Mouse (Mus musculus): ENCODE data around the gene Tsga10ip. TPM values are rescaled to one million over a fixed set of nuclear protein-coding genes. Genes with fewer than 3 reads are reported as not detected.

Gene Tsga10ip
- polyA plus RNA-seq, 1 experiment from 2014 or later = 0.44 TPM

- Histone ChIP-seq H3K36me3 (ENCODE audit: control insufficient read depth, insufficient read depth, low read length) (peaks cover 3% of the 10 kb centered on the region), H3K9ac (ENCODE audit: low read length) (peak overlapping the region; percentile 93), H3K4me3 (ENCODE audit: low read depth, low read length) (peak overlapping the region; percentile 87), H3K27ac (replicated peaks) (peak overlapping the region; percentile 86), H3K9me3 (ENCODE audit: control insufficient read depth, low read length) (no peaks in the 10 kb centered on the region), H3K27me3 (ENCODE audit: control insufficient read depth, insufficient read depth, low read length) (no peaks in the 10 kb centered on the region), H3K4me1 (replicated peaks; ENCODE audit: control insufficient read depth, insufficient read depth) (peaks cover 10% of the 10 kb centered on the region), H3K4me2 (replicated peaks; ENCODE audit: low read depth) (peak overlapping the region; percentile 73)
- TF ChIP-seq CTCF (IDR thresholded peaks at IDR 0.05; ENCODE audit: low read depth) (no peak), EP300 (optimal IDR thresholded peaks at IDR 0.05) (no peak)
- DNase-seq (ENCODE audit: low spot score) (peak; percentile 25), ATAC-seq (ENCODE audit: low FRiP score, low TSS enrichment) (no peak)
- 80% methylated on average over 18 of the region's 18 CpGs for WGBS
These were observed 23.7 kb upstream of the Tsga10ip start for GRCm38 (mm10) chr19:5425906-5426565.

- Histone ChIP-seq H3K27me3 (ENCODE audit: control insufficient read depth, insufficient read depth, low read length) (no peaks in the 10 kb centered on the region), H3K4me1 (replicated peaks; ENCODE audit: control insufficient read depth, insufficient read depth) (peaks cover 10% of the 10 kb centered on the region), H3K4me2 (replicated peaks; ENCODE audit: low read depth) (peak within 1 kb of the TSS; percentile 76), H3K9ac (ENCODE audit: low read length) (peak within 1 kb of the TSS; percentile 93), H3K9me3 (ENCODE audit: control insufficient read depth, low read length) (no peaks in the 10 kb centered on the region), H3K27ac (replicated peaks) (peak within 1 kb of the TSS; percentile 94), H3K36me3 (ENCODE audit: control insufficient read depth, insufficient read depth, low read length) (peaks cover 3% of the 10 kb centered on the region), H3K4me3 (ENCODE audit: low read depth, low read length) (peak within 1 kb of the TSS; percentile 87)
- ATAC-seq (ENCODE audit: low FRiP score, low TSS enrichment) (peak; percentile 88), DNase-seq (ENCODE audit: low spot score) (peak; percentile 99)
- 0% methylated on average over 59 of the region's 87 CpGs for WGBS
- TF ChIP-seq EP300 (optimal IDR thresholded peaks at IDR 0.05) (no peak), CTCF (IDR thresholded peaks at IDR 0.05; ENCODE audit: low read depth) (no peak)
These were observed 22.7 kb upstream of the Tsga10ip start, which contains the start of the genes Drap1 and AI837181 for GRCm38 (mm10) chr19:5424782-5425741. Gene Drap1 (minus strand): TSS chr19:5424979. Gene AI837181 (plus strand): TSS chr19:5425144.

GRCm38 (mm10) chr19:5424092-5424781, 21.9 kb upstream of the Tsga10ip start:
- Histone ChIP-seq H3K9ac (ENCODE audit: low read length) (peak overlapping the region; percentile 85), H3K36me3 (ENCODE audit: control insufficient read depth, insufficient read depth, low read length) (peaks cover 3% of the 10 kb centered on the region), H3K27ac (replicated peaks) (peak overlapping the region; percentile 94), H3K9me3 (ENCODE audit: control insufficient read depth, low read length) (no peaks in the 10 kb centered on the region), H3K27me3 (ENCODE audit: control insufficient read depth, insufficient read depth, low read length) (no peaks in the 10 kb centered on the region), H3K4me3 (ENCODE audit: low read depth, low read length) (peak overlapping the region; percentile 87), H3K4me1 (replicated peaks; ENCODE audit: control insufficient read depth, insufficient read depth) (peaks cover 10% of the 10 kb centered on the region), H3K4me2 (replicated peaks; ENCODE audit: low read depth) (peak overlapping the region; percentile 76)
- ATAC-seq (ENCODE audit: low FRiP score, low TSS enrichment) (peak; percentile 58), DNase-seq (ENCODE audit: low spot score) (peak; percentile 83)
- TF ChIP-seq CTCF (IDR thresholded peaks at IDR 0.05; ENCODE audit: low read depth) (peak; percentile 51), EP300 (optimal IDR thresholded peaks at IDR 0.05) (no peak)
- 0% methylated on average over 37 of the region's 48 CpGs for WGBS

- H3K4me1 ChIP-seq (replicated peaks; ENCODE audit: control insufficient read depth, insufficient read depth) = peaks cover 10% of the 10 kb centered on the region
- peak overlapping the region; percentile 94 for H3K27ac ChIP-seq (replicated peaks)
- peak overlapping the region; percentile 76 for H3K4me2 ChIP-seq (replicated peaks; ENCODE audit: low read depth)
- peak overlapping the region; percentile 87 for H3K4me3 ChIP-seq (ENCODE audit: low read depth, low read length)
- DNase-seq (ENCODE audit: low spot score) (peak; percentile 23), ATAC-seq (ENCODE audit: low FRiP score, low TSS enrichment) (no peak)
- no peaks in the 10 kb centered on the region for H3K9me3 ChIP-seq (ENCODE audit: control insufficient read depth, low read length)
- peaks cover 3% of the 10 kb centered on the region for H3K36me3 ChIP-seq (ENCODE audit: control insufficient read depth, insufficient read depth, low read length)
- H3K27me3 ChIP-seq (ENCODE audit: control insufficient read depth, insufficient read depth, low read length) = no peaks in the 10 kb centered on the region
- H3K9ac ChIP-seq (ENCODE audit: low read length) = peak overlapping the region; percentile 85
- WGBS = 66% methylated on average over 12 of the region's 12 CpGs
- TF ChIP-seq EP300 (optimal IDR thresholded peaks at IDR 0.05) (no peak), CTCF (IDR thresholded peaks at IDR 0.05; ENCODE audit: low read depth) (no peak)
These were observed 21.2 kb upstream of the Tsga10ip start for GRCm38 (mm10) chr19:5423561-5423960.

- H3K36me3 ChIP-seq (ENCODE audit: control insufficient read depth, insufficient read depth, low read length) = peaks cover 3% of the 10 kb centered on the region
- H3K9ac ChIP-seq (ENCODE audit: low read length) = no peak overlapping the region
- TF ChIP-seq CTCF (IDR thresholded peaks at IDR 0.05; ENCODE audit: low read depth) (no peak), EP300 (optimal IDR thresholded peaks at IDR 0.05) (no peak)
These were observed 20.6 kb upstream of the Tsga10ip start for GRCm38 (mm10) chr19:5422895-5423443.

More at GRCm38 (mm10) chr19:5422895-5423443, 20.6 kb upstream of the Tsga10ip start:
- no peak overlapping the region for H3K27ac ChIP-seq (replicated peaks)
- H3K9me3 ChIP-seq (ENCODE audit: control insufficient read depth, low read length) = no peaks in the 10 kb centered on the region
- peaks cover 10% of the 10 kb centered on the region for H3K4me1 ChIP-seq (replicated peaks; ENCODE audit: control insufficient read depth, insufficient read depth)
- DNase-seq (ENCODE audit: low spot score) = no peak
- ATAC-seq (ENCODE audit: low FRiP score, low TSS enrichment) = no peak
- no peak overlapping the region for H3K4me3 ChIP-seq (ENCODE audit: low read depth, low read length)
- H3K4me2 ChIP-seq (replicated peaks; ENCODE audit: low read depth) = peak overlapping the region; percentile 76
- H3K27me3 ChIP-seq (ENCODE audit: control insufficient read depth, insufficient read depth, low read length) = no peaks in the 10 kb centered on the region
- 80% methylated on average over 9 of the region's 9 CpGs for WGBS

Measured in stomach, postnatal 0 days (tissue).